Mouse (Mus musculus) limb, embryonic 14.5 days (tissue): ENCODE measurements around the gene CN725425. TPM values are rescaled to one million over a fixed set of nuclear protein-coding genes. Genes with fewer than 3 reads are reported as not detected.

Experiments
- ATAC-seq: fragments of 200-750 bp; cut with Nextera tagmentation; 2 replicates; pipeline ENCODE4 v1.8.0; 2017; ENCODE audit warnings: low read depth, moderate number of reproducible peaks, moderate TSS enrichment; ENCODE audit not compliant: low FRiP score
- DNase-seq: peaks from one replicate; pipeline ENCODE4 v3.0.0-alpha.2; 2015; ENCODE audit warnings: low spot score
- H3K27ac ChIP-seq: fragments of 300-500 bp; sonication (generic); replicated peaks from 2 replicates; pipeline ENCODE4 v1.5.1; 2014; ENCODE audit warnings: low read depth, mild to moderate bottlenecking, low read length, moderate library complexity, mixed read lengths
- H3K27me3 ChIP-seq: fragments of 300-500 bp; sonication (generic); 2 replicates; pipeline ENCODE4 v1.6.1; 2014; ENCODE audit warnings: low read length, mixed read lengths; ENCODE audit not compliant: control insufficient read depth, insufficient read depth
- H3K36me3 ChIP-seq: fragments of 300-500 bp; sonication (generic); 2 replicates; pipeline ENCODE4 v1.6.1; 2014; ENCODE audit warnings: mild to moderate bottlenecking, low read length, moderate library complexity, mixed read lengths; ENCODE audit not compliant: control insufficient read depth, insufficient read depth
- H3K4me1 ChIP-seq: fragments of 300-500 bp; sonication (generic); 2 replicates; pipeline ENCODE4 v1.6.1; 2014; ENCODE audit warnings: antibody characterized with exemption, low read length, mixed read lengths; ENCODE audit not compliant: control insufficient read depth, insufficient read depth
- H3K4me2 ChIP-seq: fragments of 300-500 bp; sonication (generic); replicated peaks from 2 replicates; pipeline ENCODE4 v1.6.1; 2014; ENCODE audit warnings: low read depth, mild to moderate bottlenecking, low read length, moderate library complexity; ENCODE audit not compliant: severe bottlenecking
- H3K4me3 ChIP-seq: fragments of 300-500 bp; sonication (generic); replicated peaks from 2 replicates; pipeline ENCODE4 v1.5.1; 2014; ENCODE audit warnings: low read length
- H3K9ac ChIP-seq: fragments of 300-500 bp; sonication (generic); 2 replicates; pipeline ENCODE4 v1.6.1; 2014; ENCODE audit warnings: mild to moderate bottlenecking, low read depth, low read length, moderate library complexity; ENCODE audit not compliant: severe bottlenecking
- H3K9me3 ChIP-seq: fragments of 300-500 bp; sonication (generic); 2 replicates; pipeline ENCODE4 v1.6.1; 2016; ENCODE audit warnings: low read length; ENCODE audit not compliant: control insufficient read depth
- POLR2A ChIP-seq: fragments of 200-500 bp; IDR thresholded peaks from 2 replicates; pipeline ENCODE4 v1.8.0; 2012; ENCODE audit warnings: inconsistent platforms, mild to moderate bottlenecking, moderate library complexity, borderline replicate concordance; ENCODE audit not compliant: insufficient read depth, insufficient read length; ENCODE audit errors: extremely low read depth
- WGBS: fragments of 180-500 bp; shearing (Covaris S2); extraction: QIAGEN DNeasy Blood & Tissue Kit; methylation state at CpG from one replicate; pipeline ENCODE4 v1.1.7; 2014; 5-methylcytosine and 5-hydroxymethylcytosine counted together
- polyA plus RNA-seq, 2 experiments: library from polyadenylated mRNA; depleted of rRNA in 1 of 2; stranded (reverse) in 1 of 2; unstranded in 1 of 2; fragments of >200 nt; fragmentation: Nextera tagmentation in 1 of 2; extraction: Ambion mirVana in 1 of 2; gene quantifications; 2 replicates each; pipeline versions ENCODE4 v1.2.1 to v1.2.3; 2012 to 2014

The CN725425 gene
- polyA plus RNA-seq, 2 experiments: not detected

GRCm38 (mm10) chr15:91178656-91179314 is 20.5 kb upstream of the CN725425 start:
- ATAC-seq (no peak), DNase-seq (no peak)
- Histone ChIP-seq H3K9me3 (no peaks in the 10 kb centered on the region), H3K27ac (no peak overlapping the region), H3K4me3 (no peak overlapping the region), H3K9ac (no peak overlapping the region), H3K27me3 (no peaks in the 10 kb centered on the region), H3K4me2 (no peak overlapping the region), H3K36me3 (no peaks in the 10 kb centered on the region), H3K4me1 (no peaks in the 10 kb centered on the region)
- WGBS: 66% methylated on average over 9 of the region's 9 CpGs
- TF ChIP-seq POLR2A: no peak

DNA sequence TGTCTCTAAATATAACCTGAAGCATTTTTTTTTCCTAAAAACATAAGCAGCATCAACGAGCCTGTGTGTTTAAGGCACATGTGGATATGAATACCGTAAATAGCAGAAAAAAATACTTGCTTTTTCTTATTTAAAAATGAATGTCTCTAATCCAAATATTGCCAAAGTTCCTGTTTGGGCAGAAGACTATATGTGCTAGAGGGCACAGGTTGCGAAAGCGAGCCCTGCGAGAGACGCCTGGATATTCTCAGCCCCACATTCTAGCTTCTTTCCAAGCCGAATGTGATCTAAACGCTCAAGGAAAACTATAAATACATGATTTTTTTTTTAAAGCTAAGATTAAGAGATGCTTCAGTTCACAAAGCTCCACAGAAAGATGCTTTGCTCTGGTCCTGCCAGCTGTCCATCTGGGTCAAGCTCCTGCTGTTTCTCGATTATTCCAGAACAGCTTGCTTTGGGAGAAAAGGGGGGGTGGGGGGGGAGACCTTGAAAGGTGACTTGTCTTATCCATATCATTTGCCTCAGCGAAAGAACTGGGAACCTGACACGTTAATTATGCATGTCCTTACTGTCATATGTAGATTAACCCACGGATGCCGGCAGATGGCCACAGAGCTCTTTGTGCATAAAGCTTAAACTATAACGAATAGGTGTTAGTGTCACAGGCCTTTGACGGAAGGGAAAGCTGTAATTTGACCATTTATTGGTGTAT is 19.2 kb upstream of the CN725425 start:
- no peaks in the 10 kb centered on the region for H3K36me3 ChIP-seq
- DNase-seq (no peak), ATAC-seq (no peak)
- no peak overlapping the region for H3K4me3 ChIP-seq
- H3K9me3 ChIP-seq: no peaks in the 10 kb centered on the region
- no peaks in the 10 kb centered on the region for H3K27me3 ChIP-seq
- WGBS: 74% methylated on average over 15 of the region's 15 CpGs
- no peaks in the 10 kb centered on the region for H3K4me1 ChIP-seq
- no peak for TF ChIP-seq POLR2A
- no peak overlapping the region for H3K4me2 ChIP-seq
- no peak overlapping the region for H3K27ac ChIP-seq
- H3K9ac ChIP-seq: no peak overlapping the region

GRCm38 (mm10) chr15:91186358-91186757 is 12.9 kb upstream of the CN725425 start:
- no peaks in the 10 kb centered on the region for H3K36me3 ChIP-seq
- TF ChIP-seq POLR2A: no peak
- no peak overlapping the region for H3K9ac ChIP-seq
- H3K27ac ChIP-seq: no peak overlapping the region
- no peaks in the 10 kb centered on the region for H3K9me3 ChIP-seq
- WGBS: 69% methylated on average over 6 of the region's 6 CpGs
- DNase-seq: no peak
- ATAC-seq: no peak
- no peak overlapping the region for H3K4me3 ChIP-seq
- peaks cover 5% of the 10 kb centered on the region; the same call in 1 of the 2 replicates for H3K4me1 ChIP-seq
- no peak overlapping the region for H3K4me2 ChIP-seq
- H3K27me3 ChIP-seq: no peaks in the 10 kb centered on the region

GRCm38 (mm10) chr15:91190026-91190425 is 9.3 kb upstream of the CN725425 start:
- DNase-seq (no peak), ATAC-seq (no peak)
- H3K4me3 ChIP-seq: peak overlapping the region; percentile 36; the same call in 1 of the 2 replicates
- no peak for TF ChIP-seq POLR2A
- H3K27ac ChIP-seq: no peak overlapping the region
- H3K4me2 ChIP-seq: peak overlapping the region; percentile 62; the same call in 1 of the 2 replicates
- no peaks in the 10 kb centered on the region for H3K36me3 ChIP-seq
- H3K27me3 ChIP-seq: no peaks in the 10 kb centered on the region
- no peaks in the 10 kb centered on the region for H3K9me3 ChIP-seq
- peaks cover 5% of the 10 kb centered on the region; the same call in 1 of the 2 replicates for H3K4me1 ChIP-seq
- H3K9ac ChIP-seq: no peak overlapping the region
- 48% methylated on average over 4 of the region's 4 CpGs for whole genome bisulfite sequencing

- Histone ChIP-seq H3K4me2 (peak overlapping the region; percentile 62), H3K27me3 (no peaks in the 10 kb centered on the region), H3K4me1 (peaks cover 5% of the 10 kb centered on the region; the same call in 1 of the 2 replicates), H3K27ac (no peak overlapping the region), H3K36me3 (no peaks in the 10 kb centered on the region), H3K9ac (0 out of 2 replicates have a peak overlapping the region, but pooled peaks have one; percentile 52), H3K4me3 (peak overlapping the region; percentile 36), H3K9me3 (no peaks in the 10 kb centered on the region)
- ATAC-seq: no peak
- DNase-seq: no peak
- TF ChIP-seq POLR2A: no peak
- WGBS: 43% methylated on average over 17 of the region's 17 CpGs
Observed at GRCm38 (mm10) chr15:91190519-91191207, 8.6 kb upstream of the CN725425 start.
